ENCODE assay signal across 8 mouse cellular contexts in the genomic region with DNA sequence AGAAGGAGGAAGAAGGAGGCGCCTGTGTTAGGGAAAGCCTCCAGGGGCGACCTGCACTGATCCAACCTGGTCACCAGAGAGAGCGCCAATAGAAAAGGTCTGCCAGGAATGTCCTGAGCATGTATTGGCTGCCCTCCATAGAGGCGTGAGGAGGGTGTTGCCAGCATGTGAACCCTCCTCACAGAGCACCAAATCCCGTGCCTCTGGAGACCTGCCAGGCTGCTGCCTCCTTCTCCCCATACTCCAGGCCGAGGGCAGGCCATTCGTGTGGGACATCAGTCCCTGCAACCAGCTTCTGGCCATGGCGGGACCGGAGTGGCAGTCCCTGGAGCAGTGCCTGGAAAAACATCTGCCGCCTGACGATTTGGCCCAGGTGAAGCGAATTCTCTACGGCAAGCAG. TPM values are rescaled to one million over a fixed set of nuclear protein-coding genes. Genes with fewer than 3 reads are reported as not detected.
DNase-seq lines count a peak whose midpoint lies in the region.

No protein-coding gene starts in this region.

- intact Hi-C loops in gastrocnemius, postnatal 36 days (cut with DNase I) = loop anchor here (5.0 kb wide), 1 partner anchor 74 kb away; no protein-coding TSS in a partner anchor

- DNase-seq in ES-CJ7 (ENCODE audit: low read depth, low spot score) = peak; percentile 24
- peak; percentile 13 to 54 for DNase-seq in adrenal gland, postnatal 36 days
- peak; percentile 18 to 23 for DNase-seq in gastrocnemius, postnatal 36 days
- DNase-seq in kidney, postnatal 14 days = peak; percentile 86
- peak; percentile 66 for DNase-seq in lung, postnatal 36 days
- no peak for DNase-seq in thymus, postnatal 0 days (ENCODE audit: low spot score)
- DNase-seq in B cell, adult 2 months = no peak
- no peak for DNase-seq in frontal cortex, postnatal 36 days (ENCODE audit: low spot score in 2 of 2)

RNA-seq across cellular contexts. Expression of a gene that starts 5.8 kb away (rescaled TPM):
- total RNA-seq in adrenal gland, postnatal 36 days (2021) = under 1 TPM; 0.40 to 0.76 TPM
- total RNA-seq in gastrocnemius, postnatal 36 days (2021) = not detected
- polyA plus RNA-seq in thymus, postnatal 0 days (2015; fragmentation: Nextera tagmentation; extraction: Ambion mirVana) = 0.42 and 0.55 TPM in 2 replicates

Comparison
In these comparisons a context has a peak if more than half of its experiments do, and no peak if none do; other contexts are left out.
1. DNase-seq: peak in ES-CJ7 (single experiment), adrenal gland, postnatal 36 days (2 of 2), gastrocnemius, postnatal 36 days (2 of 2), kidney, postnatal 14 days (single experiment) and lung, postnatal 36 days (single experiment); none in thymus, postnatal 0 days (single experiment), B cell, adult 2 months (0 of 2) and frontal cortex, postnatal 36 days (0 of 2).